Mouse (Mus musculus) liver, adult 10 weeks (tissue): ENCODE results near the gene Aco2. TPM values are rescaled to one million over a fixed set of nuclear protein-coding genes. Genes with fewer than 3 reads are reported as not detected.

ENCODE experiments used
- polyA plus RNA-seq: library from polyadenylated mRNA; stranded (reverse); fragments of 350-450 nt; fragmentation: Illumina TruSeq; extraction: RNeasy Lipid Tissue Mini Kit (QIAGEN cat#74804); gene quantifications from one replicate; pipeline ENCODE4 v1.2.3, GENCODE M21; 2014; ENCODE audit warnings: low read depth, low replicate concordance

Aco2 gene
- polyA plus RNA-seq = 36.3 TPM

GRCm38 (mm10) chr15:81872262-81873136, at the start of gene Aco2:
Aco2 (plus strand) TSS chr15:81872309.

DNA sequence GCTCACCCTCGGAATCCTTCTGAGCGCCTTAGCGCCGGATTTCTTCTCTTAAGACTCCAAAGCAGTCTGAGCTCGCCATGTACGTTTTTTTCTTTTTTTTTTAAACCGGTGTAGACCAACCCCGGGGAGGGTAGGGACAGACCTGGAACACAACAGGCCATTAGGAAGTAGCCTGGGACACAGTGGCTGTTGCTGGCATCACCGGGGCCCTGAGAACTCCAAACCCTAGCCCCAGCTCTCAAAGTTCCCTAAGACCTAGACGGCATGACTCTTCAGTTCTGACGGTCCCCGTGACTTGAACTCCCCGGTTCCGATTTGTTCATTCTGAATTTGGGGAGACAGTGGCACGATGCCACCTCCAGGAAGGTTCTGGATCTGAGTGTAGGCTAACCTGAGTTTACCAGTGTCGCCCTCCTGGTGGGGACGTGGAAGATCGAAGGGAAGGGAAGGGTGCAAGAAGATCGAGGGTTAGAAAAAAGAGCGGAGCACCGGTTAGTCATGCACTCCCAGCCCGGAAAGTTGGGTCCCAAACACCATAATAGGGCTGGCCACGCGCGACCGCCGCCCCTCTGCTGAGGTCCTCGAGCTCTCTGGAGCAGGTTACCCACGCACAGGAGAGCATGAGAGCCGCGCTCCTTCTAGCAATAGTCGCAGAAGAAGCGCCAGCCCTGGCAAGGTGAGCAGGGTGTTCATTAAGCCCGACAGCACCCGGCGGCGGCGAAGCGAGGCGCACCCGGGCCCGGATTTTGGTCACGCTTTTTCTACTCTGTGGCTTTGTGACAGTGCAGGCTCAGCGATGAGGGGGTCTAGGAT, 13.4 kb upstream of the Aco2 start, which contains the start of gene Tob2:
TSS of gene Tob2 (minus strand) at position 280 of the 813 bp plus-strand sequence.

DNA sequence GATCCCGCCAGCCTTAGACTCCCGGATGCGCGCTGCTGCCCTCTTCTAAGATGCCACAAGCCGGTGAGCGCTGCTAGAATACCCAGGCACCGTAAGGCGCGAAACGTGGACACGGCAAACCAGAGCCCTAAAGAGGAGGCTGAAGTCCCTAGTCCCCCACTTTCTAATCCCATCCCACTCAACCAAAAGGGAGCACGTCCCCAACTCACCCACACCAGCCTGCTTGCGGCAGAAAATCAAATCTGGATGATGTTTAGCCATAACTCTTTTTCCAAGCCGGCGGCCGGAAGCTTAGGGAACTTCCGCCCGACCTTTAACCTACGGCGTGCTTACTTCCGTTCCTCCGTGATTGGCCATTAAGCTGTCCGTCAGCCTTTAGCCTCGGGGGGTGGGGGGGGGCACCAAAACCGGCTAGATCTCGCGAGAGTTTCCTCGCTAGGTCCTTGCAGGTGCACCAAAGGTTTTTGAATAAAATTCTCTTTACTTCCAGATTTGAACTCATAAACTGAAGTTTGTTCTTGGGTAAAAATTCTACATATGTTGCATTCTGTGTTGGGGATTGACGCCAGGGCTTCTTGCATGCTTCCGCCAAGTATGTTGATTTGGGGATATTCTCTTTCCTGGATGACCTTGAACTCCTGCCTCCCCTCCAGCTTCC, 376 bp upstream of the Aco2 start, which contains the start of gene Phf5a:
TSS of gene Phf5a (minus strand) at position 308 of the 658 bp plus-strand sequence.

GRCm38 (mm10) chr15:81925760-81926445, 53.8 kb downstream of the Aco2 start, which contains the start of gene Polr3h:
Polr3h (minus strand) TSS chr15:81926240.

GRCm38 (mm10) chr15:81936679-81937078, 64.6 kb downstream of the Aco2 start, which contains the start of gene Csdc2:
Csdc2 (plus strand) TSS chr15:81936759.

GRCm38 (mm10) chr15:81960171-81961077, 88.3 kb downstream of the Aco2 start, which contains the start of gene Pmm1:
Pmm1 (minus strand) TSS chr15:81960930.

Other genes with a start within 250 kb of the Aco2 start
- 1.6 TPM for gene L3mbtl2, start 208.4 kb upstream of the Aco2 start, polyA plus RNA-seq
- not detected for gene Chadl, start 175.0 kb upstream of the Aco2 start, polyA plus RNA-seq
- gene Zc3h7b, start 127.3 kb upstream of the Aco2 start, polyA plus RNA-seq = 5.0 TPM
- gene Rangap1, start 126.8 kb upstream of the Aco2 start, polyA plus RNA-seq = 5.5 TPM
- 22.9 TPM for gene Tef, start 69.9 kb upstream of the Aco2 start, polyA plus RNA-seq
- gene Tob2, start 13.5 kb upstream of the Aco2 start, polyA plus RNA-seq = 7.5 TPM
- gene Phf5a, start 398 bp upstream of the Aco2 start, polyA plus RNA-seq = 15.0 TPM
- gene Polr3h, start 53.9 kb downstream of the Aco2 start, polyA plus RNA-seq = 0.64 TPM
- not detected for gene Csdc2, start 64.5 kb downstream of the Aco2 start, polyA plus RNA-seq
- not detected for gene Pmm1, start 88.6 kb downstream of the Aco2 start, polyA plus RNA-seq
- not detected for gene 1700029P11Rik, start 108.2 kb downstream of the Aco2 start, polyA plus RNA-seq
- 50.5 TPM for gene Xrcc6, start 115.5 kb downstream of the Aco2 start, polyA plus RNA-seq
- gene Desi1, start 161.6 kb downstream of the Aco2 start, polyA plus RNA-seq = 14.6 TPM
- gene Snu13, start 175.3 kb downstream of the Aco2 start, polyA plus RNA-seq = 117 TPM
- not detected for gene 4930407I10Rik, start 186.8 kb downstream of the Aco2 start, polyA plus RNA-seq
- gene Mei1, start 197.7 kb downstream of the Aco2 start, polyA plus RNA-seq = not detected